Mouse (Mus musculus) ES-CJ7 (cell line): ENCODE measurements around the gene Muc20.
A peak's percentile ranks its signal among the peaks of the same experiment; 100 is the strongest.

Source experiments
- DNase-seq: peaks from one replicate; pipeline ENCODE4 v3.0.0; 2011; ENCODE audit warnings: low read depth, low spot score

The Muc20 gene

DNA sequence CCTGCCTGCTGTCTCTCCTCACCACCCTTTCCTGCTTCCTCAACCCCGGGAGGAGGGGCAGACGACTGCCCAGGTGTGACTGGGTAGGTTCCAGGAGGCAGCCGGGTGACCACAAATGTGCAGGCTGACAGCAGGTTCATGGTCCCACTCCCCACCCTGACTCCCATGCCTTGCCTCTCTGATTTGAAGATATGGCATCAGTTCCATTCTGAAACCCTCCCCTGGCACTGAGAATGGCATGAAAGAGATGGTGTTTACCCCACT is at the start of gene Muc20:
Muc20 (minus strand) TSS at position 10 of the 264 bp plus-strand sequence.
- no peak for DNase-seq

DNA sequence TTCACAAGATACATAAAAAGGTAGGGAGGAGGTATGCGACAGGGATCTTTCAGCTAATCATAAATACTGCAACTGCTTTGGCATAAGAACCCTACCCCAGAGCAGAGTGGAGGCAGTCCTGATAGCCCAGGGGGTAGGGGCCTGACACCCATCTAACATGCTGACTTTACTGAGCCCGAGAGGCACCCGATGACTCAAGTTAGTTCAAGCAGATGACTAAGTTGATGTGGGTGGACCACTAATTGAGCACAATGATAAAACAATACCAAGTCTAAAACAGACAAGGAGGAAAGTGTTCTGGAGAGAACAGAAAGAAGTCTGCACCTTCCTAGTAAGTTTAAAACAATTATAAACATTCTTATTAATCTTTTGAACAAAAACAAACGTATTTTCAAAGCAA is 34.3 kb upstream of the Muc20 start:
- no peak for DNase-seq

- no peak for DNase-seq
Measured at GRCm38 (mm10) chr16:32829104-32829503, 31.9 kb upstream of the Muc20 start.

GRCm38 (mm10) chr16:32826521-32826920 is 29.3 kb upstream of the Muc20 start:
- DNase-seq, result peak; percentile 33

GRCm38 (mm10) chr16:32825380-32825779 is 28.1 kb upstream of the Muc20 start:
- no peak for DNase-seq

- DNase-seq, result no peak
Measured at GRCm38 (mm10) chr16:32824061-32824460, 26.8 kb upstream of the Muc20 start.

- no peak for DNase-seq
Measured at GRCm38 (mm10) chr16:32823487-32823886, 26.3 kb upstream of the Muc20 start.

GRCm38 (mm10) chr16:32822881-32823280 is 25.6 kb upstream of the Muc20 start:
- DNase-seq, result no peak

DNA sequence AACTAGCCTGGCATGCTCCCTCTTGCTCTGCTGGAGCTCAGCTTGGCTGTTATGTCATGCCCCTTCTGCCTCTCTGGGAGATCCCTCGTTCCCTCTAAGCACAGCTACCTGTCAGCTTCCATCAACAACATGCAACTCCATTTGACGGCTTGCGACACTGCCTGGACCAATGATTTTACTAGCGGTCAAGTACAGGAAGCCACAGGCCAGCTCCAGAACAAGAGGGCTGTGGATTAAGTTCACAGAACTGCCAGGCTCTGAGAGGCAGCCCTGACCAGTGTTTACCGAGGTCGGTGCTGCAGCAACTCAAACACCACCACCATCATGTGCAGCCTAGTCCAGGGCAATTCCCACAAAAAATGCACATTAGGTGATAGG is 25.2 kb upstream of the Muc20 start:
- DNase-seq, result no peak

DNA sequence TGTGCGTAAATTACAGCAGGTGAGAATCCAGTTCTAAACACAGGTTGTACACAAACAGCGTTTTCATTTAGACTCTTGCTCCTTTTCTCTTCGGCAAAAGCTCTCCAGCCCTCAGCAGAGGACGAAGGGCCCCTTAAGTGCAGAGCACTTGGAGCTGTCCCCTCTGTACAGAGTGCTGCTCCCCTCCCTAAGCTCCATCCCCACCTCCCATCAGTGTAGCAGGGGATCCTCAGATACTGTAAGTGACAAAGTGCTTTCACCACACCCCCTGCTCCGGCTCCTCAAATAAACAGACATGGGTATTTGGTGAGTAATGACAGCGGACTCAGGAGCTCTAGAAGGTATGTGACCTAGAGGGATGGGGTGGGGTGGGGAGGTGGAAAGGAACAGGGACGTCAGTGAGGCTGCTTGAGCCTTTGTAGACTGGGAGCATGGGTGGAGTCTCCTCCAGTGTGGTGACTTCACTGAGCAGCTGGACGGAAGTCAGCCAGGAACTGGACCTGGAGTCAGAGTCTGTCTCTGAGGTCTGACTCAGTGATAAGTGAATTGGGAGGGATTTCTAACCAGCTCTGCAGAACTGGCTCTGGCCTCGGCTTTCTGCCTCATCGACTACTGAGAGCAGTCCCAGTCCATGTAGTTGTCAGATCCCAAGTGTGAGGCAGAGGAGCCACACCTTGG is 24.7 kb upstream of the Muc20 start:
- DNase-seq, result no peak

- no peak for DNase-seq
Measured at GRCm38 (mm10) chr16:32818441-32818840, 21.2 kb upstream of the Muc20 start.

- no peak for DNase-seq
Measured at GRCm38 (mm10) chr16:32818036-32818435, 20.8 kb upstream of the Muc20 start.

GRCm38 (mm10) chr16:32815160-32815605 is 17.9 kb upstream of the Muc20 start:
- DNase-seq, result peak; percentile 66

DNA sequence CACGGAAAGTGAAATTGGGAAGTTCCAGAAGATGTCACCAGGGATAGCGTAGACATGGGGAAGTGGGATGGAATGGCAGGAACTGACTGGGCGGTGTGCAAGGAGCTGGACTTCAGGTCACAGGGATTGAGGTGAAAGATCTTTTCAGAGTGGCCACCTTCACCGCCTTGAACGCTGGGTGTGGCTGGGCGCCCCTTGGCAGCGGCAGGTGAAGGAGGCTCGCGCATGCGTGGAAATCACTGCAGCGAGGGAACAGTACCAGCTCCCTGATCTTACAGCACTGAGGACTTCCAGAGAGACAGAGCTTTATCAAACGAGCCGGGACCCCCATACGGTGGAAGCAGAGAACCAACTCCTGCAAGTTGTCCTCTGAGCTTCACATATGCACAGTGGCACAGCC is 17.3 kb upstream of the Muc20 start:
- DNase-seq, result peak; percentile 64

DNA sequence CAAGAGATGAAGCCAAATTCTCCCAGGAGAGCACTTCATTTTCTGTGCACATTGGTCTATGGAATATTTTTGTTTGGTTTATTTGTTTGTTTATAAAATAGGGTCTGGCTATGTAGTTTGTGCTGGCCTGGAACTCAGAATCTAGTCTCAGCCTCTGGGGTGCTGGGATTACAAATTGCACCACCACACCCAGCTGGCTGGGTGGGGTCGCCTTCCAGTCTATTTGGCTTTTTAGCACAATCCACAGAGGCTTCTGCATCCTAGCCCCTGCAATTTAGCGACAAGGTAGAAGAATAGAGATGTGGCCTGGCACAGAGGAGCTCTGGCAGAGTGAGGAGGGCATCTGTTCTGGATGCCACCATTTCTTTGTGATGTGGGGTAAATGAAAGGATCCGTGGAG is 16.5 kb upstream of the Muc20 start:
- DNase-seq, result no peak

DNA sequence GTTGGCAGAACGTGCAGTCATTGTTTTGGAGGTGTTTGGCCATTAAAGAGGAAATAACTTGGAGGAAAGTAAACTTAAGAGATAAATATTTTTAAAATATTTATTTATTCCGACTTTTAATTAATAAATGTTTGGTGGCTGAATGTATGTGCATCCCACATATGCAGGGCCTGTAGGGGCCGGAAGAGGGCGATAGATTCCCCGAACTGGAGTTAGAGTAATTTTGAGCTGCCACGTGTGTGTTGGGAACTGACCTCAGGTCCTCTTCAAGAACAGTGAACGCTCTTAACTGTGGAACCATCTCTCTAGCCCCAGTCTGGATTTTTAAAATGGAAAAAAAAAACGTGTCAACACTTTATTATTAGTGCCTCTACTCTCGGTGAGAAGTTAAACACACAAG is 16.1 kb upstream of the Muc20 start:
- peak; percentile 73 for DNase-seq

DNA sequence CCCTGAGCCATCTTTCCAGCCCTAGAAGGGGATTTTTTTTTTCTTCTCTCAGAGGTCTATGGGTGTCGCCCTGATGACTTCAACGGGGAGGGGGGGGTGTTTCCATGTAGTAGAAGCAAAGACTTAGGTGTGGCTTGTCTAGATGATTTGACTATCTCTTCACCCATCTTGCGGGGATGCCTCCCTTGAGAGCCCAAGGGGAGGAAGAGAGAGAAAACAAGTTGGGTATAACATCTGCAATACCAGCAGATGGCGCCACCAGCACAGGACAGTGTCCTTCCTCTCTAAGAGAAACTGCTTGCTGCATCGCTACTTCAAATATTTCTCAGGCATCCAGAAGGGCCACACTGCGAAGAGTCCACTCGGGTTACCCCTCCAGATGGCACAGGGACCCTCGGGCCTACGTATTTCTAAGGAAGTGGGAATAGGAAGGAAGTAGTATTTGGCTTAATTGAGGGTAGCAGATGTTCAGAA is 15.7 kb upstream of the Muc20 start:
- peak; percentile 94 for DNase-seq

DNA sequence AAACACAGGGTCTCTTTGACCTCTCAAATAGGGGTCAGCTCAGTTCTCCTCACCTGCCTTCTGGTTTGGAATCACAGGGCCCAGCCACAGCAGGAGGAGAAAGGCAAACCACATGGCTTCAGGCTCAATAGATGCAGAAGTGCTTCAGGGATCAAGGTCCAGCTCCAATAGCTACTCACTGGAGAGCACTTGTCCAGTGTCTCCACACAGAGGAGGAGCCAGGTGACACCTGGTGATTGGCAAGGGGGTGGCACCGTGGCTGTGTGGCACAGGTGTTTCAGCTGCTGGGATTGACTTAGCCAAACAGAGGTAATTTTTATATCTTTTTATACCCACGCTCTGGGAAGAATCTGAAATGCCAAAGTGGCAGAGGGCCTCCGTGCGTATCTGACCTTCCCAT is 13.1 kb upstream of the Muc20 start, which contains the start of gene Smbd1:
Smbd1 (minus strand) TSS at position 157 of the 400 bp plus-strand sequence.
- DNase-seq, result no peak

DNA sequence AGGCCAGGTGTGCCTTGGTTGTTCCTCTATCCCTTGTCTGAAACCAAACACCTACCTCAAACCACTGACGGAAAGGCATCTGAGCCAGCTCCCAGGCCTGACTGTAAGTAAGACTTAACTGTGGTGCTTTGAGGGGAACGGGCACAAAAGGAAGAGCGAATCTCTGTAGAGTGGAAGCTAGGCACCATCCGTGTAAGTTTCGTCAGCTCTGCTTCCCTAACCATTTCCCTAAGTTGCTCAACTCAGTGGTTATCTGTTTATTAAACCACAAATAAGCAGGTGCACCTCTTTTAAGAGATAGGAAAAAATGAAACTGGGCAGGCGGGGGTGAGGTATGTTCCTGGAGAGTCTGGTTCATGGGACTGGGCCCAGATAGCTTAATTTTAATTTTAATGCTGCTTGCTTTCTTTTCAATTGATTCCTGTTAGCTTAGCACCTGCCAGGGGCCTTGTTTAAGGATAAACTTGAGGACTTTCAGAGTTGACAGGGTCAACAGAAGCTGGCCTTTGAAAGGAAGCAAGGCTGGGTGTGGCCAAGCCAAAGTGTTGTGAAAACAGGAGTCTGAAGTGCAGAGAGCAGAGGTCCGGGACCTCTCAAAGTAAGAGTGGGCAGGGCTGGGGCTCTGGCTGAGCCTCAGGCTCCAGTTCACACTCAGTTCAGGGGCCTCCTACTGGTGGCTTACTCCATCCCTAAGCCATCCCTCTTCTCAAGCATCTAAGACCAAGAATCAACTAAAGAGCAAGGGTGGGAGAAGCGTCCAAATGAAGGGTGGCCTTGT is 10.4 kb upstream of the Muc20 start:
- peak; percentile 40 for DNase-seq

DNA sequence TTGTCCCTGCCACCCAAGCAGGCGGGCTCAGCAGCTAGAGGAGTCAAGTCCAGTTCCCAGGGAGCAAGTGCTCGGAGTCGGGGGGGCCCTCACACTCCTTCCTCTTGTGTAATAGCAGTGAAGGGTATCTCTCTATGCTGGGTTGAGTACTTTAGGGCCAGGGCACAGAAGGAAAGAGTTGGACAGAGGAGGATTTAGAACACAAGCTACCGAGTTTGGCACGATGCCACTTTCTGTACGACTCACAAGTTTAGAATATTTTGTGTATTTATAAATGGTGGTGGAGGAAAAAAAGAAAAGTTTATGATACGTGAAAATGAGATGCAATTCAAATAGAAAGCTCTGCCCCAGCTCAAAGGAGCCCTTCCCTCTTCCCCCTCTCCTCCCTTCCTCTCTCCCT is 7.9 kb upstream of the Muc20 start:
- no peak for DNase-seq

DNA sequence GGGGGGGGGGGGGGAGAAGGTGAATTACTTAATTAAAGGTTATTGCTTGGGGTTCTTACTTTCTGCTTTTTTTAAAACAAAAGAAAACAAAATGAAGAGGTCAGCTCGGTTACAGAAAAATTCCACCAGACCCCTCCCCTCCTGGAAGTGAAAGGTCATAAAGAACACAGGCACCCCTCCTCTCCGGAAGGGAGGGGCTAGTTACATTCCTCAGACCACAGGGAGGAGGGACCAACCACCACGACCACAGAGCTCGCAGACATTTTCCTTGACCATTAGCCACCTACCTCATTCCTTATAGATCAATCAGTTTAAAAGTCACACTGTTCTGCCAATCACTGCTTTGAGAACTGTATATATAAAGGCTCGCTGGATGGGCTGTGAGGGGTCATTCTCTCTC is 6.7 kb upstream of the Muc20 start:
- peak; percentile 86 for DNase-seq

DNA sequence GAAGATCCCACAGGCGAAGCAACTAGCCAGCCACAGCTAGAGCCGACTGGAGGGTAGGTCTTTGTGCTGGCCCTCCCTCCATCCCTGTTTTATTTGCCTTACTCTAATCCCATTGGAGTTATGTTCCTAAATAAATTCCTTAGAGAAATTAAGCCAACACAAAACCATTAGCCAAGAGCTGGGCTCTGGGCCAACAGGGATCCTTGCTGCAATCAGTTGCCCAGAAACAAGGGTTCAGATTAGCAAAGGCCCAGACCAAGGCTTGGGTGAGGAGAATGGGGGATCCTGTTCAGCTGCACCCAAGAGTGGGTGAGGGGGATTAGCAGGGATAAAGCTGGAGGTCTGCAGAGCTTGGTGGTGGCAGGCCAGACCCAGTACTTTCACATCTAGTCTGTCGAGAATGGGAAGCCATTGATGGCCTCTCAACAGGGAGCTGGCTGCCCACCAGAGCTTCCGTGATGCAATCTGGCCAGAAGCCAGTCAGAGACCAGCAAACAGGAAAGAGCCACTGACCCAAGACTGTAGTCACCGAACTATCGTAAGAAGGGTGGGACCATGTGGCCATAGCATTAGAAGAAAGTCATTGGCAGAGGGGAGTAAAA is 6.1 kb upstream of the Muc20 start:
- DNase-seq, result peak; percentile 54
